Mouse (Mus musculus) thymus, postnatal 25 days (tissue): ENCODE measurements at regions not wholly inside any gene's neighbourhood (a gene's known extent, or its start where the extent isn't known, plus 50 kb on each side); places are given as distances from the start of the nearest gene placed in this dataset.
A peak's percentile ranks its signal among the peaks of the same experiment; 100 is the strongest.

Experiments used
- DNase-seq: peaks from one replicate; pipeline ENCODE4 v3.0.0; 2022

DNA sequence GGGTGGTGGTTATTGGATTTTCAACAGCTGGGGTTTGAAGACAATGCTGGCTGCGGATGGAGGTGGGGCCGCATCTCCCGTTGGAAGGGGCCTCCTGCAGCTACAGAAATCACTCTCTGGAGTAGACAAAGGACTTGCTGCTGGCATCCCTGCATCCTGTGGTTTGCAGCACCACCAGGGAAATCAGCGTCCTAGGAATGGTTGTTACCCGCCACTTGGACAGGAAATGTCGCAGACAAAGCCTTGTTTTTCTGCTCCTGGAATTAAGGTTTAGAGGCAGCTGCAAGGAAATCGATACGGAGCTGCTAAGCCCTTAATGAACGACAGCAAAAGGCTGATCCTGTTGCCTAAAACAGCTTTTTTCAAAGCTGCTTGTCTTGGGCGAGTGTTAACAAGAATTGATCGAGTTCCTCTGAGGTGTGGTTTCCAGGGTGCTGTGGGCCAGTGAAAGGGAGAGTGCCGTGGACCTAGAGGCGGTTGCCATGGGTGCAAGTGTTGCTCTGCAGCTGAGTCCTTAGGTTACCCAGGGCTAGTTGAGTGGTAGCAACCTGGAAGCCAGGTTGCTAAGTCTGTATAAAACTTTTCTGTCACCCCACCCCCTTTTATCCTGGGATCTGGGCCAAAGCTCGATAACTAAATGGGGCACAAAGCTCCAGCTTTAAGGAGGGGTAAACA lies 230.6 kb upstream of the Chd6 start:
- no peak for DNase-seq

DNA sequence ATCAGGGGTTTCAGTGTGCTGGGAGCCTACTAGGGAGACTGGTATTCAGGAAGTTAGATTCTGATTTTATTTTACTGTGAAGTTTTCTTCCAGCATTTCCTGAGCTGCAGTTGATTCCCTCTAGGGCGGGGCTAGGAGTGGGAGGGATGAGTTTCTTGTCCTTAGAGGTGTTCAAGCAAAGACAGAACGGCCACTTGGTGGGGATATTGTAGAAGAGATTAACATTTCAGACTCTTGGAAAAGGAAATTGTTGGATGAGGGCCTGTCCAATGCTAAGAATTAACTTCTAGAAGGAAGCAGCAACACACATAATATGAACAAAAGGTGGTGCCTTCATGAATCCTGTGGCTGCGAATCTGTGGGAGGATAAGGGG lies 230.1 kb upstream of the Chd6 start:
- DNase-seq = no peak

DNA sequence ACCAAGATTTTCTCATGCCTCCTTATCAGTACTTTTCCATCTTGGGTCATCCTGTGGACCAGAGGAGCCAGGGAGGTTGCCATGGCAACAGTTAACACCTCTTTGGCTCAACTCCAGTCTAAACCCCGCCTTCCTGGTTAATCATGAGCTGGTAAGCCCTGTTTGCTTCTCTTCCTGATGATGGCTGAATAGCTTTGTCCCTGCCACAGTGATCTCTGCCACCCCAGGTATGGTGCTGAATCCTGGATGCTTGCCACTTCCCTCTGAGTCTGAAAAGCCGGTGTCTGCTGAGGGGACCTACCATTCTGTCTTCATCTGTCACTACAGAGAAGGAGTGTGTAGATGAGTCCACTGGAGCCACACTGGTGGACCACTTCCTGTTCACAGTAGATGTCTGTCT lies 223.8 kb upstream of the Chd6 start:
- DNase-seq = no peak

DNA sequence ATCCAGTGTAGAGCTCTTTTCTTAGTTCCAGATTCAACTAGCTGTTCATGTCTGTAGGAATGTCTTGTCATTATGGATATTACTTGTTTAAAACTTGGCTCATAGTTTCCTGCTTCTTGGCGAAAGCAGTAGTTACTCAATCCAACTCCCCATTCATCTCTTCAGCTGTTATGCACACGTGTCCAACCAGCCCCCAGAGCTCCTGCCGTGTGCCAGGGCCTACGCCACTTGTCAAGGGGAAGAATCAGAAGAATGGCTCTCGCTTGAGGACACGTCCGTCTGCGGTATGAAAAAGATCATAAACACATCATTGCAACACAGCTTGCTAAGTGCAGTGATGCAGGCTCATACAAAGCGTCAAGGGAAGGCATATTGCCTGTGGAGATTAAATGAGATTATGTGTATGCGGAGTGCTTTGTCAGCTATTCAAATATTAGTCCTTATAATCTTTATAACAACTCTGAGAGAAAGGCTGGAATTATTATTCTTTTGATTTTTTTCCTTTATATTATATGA lies 223.0 kb upstream of the Chd6 start:
- no peak for DNase-seq

DNA sequence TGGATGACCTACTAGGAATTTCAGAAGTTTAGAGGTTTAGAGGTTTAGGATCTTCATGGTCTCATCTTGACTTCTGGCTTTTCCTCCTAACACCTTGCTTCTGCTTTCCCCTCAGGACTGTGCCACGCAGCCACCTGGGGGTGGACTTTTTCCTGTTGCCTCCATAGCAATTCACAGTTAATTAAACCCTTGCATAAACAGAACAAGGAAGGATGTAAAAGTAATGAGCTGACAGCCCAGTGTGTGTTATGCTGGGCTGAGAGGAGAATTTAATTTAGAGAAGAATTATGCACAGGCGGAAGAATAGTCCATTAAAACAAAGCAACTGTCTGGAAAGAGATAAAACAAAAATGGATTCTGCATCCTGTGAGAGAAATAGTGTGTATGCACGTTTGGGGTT lies 193.9 kb upstream of the Chd6 start:
- DNase-seq = no peak

DNA sequence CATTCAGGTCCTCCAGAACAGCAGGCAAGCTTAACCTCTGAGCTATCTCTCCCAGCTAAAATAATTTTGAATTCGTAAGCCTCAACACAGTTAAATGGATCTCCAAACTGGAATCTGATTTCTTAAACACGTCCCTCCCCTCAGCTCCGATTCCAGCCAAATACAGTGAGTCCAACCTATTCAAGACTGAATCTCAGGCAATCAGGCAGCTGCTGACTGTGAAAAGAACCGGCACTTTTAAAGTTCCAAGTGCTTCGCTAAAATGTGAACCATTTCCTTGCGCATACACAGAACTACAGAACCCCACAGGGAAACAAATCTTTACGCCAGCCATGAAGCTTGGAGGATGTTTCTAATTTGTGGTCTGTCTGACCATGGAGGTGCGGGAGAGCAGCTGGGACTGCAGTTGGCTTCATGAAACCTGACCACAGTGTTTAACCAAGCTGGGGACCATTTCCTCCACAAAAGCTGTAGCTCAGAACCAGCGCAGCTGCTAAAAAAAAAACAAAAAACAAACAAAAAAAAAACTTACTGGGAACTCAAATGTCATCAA lies 160.1 kb upstream of the Chd6 start:
- DNase-seq = no peak

DNA sequence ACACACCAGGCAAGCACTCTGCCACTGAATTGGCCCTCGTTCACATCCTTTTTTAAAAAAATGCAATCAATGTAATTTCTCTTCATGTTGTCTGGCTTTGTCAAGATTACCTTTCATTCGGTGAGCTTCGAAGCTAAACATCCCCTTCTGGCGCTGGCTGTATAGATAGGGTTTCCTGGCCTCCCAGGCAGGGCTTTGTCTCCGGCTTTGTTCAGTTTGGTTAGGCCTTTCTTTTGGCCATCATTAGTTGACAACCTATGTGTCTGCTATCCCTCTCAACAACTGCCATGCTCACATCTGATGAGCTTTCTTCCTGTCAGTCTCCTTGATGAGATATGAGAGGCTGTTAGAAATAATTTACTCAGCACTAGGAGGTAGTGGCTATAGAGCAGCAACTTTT lies 157.6 kb upstream of the Chd6 start:
- DNase-seq = no peak

DNA sequence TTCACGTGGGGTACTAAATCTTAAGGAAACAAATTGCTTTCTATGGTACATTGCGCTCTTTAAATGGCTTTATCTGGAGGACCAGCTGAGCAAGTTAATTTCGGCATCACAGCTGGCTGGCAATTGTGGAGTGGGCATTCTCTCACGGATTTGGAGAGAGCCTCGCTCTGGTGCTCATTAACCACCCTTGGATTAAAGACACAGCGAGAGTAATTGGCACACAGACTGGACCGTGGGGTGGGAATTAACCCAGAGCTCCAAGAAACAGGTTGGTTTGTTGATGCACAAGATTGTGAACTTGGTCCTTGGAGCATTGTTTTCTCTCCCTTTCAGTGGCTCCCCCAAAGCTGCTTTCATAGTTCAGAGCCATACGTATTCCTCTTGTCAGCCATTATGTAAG lies 156.3 kb upstream of the Chd6 start:
- no peak for DNase-seq

DNA sequence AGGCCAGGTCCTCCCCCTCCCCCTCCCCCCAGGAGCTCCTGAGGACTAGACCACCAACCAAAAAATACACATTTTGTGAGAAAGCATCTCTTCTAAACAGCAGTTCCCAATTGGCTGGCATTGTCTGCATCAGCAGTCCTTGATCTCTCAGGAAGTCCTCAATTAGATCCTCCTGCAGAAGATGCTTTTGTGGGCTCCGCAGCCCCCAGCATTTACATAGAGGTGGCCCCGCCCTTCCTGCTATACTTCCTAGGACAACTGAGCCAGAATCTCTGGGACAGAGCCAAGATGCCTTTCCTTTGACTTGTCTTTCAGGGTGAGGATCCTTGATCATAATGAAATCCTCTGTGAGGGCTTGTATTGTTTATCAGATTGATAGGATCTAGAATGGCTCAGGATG lies 143.9 kb upstream of the Chd6 start:
- no peak for DNase-seq

DNA sequence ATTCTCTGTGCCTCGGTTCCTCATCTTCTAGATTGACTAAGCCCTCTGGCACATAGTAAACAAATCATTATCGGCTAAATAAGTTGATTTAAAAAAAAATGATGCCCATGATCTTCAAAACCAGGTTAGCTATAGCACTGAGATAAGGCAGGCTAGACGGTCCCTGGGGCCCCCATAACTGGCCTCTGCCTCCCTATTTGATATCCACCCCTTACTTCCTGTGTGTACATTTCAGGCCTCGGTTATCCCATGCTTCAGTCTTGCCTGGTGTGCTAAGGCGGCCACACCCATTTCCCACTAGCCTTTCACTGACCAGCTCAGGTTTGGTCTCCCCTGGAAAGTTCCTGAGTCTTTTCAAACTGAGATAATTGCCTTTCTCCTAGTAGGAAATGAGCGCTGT lies 132.8 kb upstream of the Chd6 start:
- no peak for DNase-seq

DNA sequence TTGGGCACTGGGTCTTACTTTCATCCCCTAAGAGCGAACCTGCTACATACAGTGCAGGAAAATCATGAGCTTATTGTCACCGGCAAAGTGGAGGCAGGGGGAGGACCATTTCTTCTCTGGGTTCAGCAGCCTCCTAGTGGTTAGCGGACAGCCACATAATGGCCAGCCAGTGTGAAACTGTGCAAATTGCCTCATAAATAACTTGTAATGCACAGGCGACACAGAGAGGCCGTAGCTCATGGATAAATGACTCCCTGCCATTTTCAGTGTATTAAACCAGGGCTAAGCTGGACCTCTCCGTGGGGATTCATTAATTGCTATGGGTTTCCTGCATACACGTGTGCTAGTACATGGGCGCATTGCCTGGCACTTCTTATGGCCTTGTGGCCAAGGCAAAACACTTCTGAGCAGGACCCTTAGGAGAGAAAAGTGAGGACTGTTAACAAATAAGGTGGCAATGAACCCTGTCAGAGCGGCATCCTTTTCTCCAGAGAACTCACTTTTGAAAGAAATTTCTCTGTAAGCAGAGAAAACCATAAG lies 128.5 kb upstream of the Chd6 start:
- DNase-seq = no peak

DNA sequence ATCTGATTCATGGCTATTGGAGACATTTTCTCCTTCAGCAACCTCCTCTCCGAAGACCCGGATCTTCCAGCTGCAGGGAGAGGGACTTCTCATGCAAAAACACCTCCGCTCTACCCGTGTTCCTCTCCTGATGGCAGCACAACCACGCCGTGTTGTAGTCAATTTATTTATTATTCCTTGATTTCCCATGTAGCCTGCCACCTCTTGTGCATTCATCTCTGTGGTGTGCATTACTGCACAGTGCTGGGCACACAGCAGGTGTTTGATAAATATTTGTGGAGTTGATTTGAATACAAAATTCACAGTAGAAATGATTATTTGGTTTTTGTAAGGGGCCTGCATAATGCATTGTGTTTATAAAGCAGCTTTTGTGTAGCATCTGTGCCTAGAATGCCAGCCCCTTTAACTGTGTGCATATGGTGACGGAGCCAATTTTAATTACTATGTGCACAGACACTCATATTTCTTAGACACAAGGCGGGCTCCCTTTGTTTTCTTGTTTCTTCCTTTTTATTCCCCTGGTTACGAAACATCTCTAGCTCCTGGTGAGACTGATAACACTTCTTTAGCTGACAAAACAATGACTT lies 124.4 kb upstream of the Chd6 start:
- DNase-seq = no peak

DNA sequence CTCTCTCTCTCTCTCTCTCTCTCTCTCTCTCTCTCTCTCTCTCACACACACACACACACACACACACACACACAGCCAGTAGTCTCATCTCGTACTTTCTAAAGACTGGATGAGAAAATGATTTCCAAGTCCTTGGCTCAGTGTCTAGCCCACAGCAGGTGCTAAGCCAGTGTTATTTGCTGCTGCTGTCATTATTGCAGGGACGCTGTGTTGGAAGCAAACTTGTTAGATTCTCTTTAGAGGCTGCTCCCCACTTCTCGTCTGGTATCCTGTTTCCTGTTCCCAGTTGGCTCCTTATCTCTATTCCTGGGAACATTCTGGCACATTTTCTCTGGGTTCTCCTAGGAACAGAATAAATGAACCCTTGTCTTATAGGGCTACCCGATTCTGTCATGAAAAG lies 122.5 kb upstream of the Chd6 start:
- DNase-seq = no peak

DNA sequence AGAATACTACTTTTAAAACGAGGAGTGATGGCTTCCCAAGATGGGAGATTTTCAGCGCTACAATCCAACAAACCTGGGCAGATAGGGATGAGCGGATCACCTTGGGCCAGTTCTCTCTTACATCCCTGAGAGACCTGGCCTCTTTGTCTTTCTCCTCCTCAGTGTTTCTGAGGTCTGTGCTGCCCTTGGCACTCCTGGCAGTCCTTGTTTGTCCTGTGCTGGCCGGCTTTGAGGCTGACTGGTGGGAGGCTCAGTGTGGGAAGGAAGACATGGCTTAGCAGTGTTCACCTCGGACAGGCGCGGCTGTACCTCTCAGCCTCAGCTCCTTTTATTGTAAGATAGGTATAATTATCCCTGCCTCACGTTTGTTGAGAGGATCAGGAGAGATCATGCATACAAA lies 106.9 kb upstream of the Chd6 start:
- no peak for DNase-seq

DNA sequence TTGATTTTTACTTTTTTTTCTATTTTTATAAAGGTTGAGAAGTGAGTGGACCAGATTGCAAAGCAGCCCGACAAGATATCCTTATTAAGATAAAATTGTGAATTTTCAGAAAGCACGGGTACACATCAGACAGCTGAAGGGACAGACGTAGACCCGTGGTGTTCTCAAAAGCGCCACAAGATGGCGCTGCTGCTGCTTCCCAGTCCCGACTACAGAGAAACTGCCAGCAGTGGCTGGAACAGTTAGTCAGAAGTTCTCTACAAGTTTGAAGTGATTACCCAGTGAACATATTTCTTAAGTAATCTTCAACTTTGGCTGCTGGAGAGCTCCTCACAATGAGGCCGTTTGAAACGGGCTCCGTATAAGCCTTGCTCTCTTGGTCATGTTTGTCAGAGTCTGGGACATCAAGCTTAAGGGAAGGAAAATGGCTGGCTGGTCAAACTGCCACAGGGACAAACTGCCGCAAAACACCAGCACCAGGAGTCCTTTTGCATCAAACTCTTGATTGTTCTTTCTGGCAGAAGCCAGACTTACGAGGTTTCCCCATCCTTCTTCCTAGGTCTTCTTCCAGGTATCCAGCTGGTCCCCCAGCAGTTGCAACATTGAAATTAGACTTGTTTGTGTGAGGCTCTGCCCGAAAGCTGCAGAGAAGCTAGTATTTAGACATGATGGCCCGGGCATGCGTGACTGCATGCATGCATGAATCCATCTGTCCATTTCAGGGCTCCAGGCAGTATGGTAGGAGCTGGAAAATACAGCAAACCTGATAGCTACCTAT lies 106.0 kb upstream of the Chd6 start:
- DNase-seq = peak; percentile 35

DNA sequence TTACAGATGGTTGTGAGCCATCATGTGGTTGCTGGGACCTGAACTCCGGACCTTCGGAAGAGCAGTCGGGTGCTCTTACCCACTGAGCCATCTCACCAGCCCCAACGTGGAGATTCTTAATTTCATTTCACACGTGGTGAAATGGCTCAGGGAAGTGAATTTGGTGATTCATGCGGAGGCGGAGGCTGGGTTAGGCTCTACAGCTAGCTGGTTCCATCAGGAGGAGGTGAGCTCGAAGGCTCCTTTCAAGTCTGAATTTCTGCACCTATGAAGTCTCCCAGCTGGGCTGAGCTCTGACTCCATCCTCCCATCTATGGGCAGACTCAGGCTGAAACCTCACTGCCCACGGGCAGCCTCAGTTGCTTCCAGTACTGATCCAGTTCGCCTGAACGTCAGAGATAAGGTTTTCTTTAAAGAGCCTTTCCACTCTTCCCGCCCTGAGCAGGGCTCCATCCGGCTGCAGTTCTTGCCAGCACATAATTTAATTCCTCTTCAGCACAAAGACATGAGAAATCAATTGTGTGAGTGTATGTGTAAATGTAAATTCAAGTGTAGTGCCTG lies 103.5 kb upstream of the Chd6 start:
- no peak for DNase-seq

DNA sequence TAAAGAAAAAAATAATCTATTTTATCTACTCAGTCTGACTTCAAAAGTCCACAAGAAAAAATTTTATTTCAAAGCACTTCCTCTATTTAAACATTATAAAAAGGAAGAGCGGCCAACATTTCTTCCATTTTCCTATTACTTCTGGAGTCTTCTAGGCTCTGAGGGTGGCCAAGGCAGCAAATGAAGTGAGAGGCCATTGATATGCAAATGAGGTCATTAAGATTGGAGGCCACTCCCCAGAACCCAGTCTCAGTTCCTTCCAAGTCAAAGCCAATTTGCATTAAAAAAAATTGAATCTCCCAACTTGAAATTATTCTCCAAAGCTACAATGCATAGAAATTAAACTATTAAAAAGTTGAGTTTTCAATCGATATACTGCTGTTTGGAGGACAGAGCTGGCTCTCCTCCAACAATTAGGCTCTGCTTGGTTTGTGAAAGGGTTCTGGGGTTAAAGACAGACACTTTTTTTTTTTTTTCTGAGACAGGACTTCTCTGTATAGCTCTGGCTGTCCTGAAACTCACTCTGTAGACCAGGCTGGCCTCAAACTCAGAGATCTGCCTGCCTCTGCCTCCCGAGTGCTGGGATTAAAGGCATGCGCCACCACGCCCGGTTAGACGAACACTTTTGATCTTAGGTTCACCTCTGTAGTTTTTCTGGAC lies 88.0 kb upstream of the Chd6 start:
- DNase-seq = no peak

DNA sequence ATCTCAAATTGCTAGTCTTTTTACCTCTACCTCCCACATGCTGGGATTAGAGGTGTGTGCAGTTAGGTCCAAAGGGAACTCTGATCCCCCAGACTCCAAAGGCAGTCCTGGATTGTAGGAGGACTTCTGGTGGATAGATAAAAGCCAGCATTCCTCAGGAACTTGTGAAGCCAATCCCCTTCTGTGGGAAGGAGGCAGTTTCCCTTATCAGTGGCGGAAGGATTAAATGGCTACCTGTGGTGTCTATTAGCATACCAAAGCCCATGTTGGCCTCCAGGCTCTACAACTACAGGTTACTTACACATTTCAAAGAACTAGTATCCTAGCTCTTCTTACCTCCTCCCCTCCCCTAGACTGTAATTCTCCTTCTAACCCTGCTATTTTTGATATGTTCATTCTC lies 78.6 kb upstream of the Chd6 start:
- no peak for DNase-seq

DNA sequence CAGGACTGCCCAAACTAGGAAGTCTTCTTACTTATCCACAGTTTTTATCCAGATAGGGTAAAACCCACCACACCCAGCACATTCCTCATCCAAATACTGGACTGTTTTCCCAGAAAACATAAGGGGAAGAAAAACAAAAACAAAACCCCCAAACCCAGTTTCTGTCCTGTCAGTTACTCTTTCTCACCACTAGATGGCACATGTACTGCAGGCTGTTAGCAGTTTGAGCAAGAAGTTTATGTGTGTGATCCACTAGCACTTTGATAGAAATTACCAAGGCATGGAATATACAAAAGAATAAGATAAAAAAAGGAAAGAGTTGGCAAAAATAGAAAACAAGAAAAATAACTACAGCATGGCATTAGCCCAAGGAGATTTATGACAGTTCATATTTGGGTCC lies 76.2 kb upstream of the Chd6 start:
- no peak for DNase-seq

DNA sequence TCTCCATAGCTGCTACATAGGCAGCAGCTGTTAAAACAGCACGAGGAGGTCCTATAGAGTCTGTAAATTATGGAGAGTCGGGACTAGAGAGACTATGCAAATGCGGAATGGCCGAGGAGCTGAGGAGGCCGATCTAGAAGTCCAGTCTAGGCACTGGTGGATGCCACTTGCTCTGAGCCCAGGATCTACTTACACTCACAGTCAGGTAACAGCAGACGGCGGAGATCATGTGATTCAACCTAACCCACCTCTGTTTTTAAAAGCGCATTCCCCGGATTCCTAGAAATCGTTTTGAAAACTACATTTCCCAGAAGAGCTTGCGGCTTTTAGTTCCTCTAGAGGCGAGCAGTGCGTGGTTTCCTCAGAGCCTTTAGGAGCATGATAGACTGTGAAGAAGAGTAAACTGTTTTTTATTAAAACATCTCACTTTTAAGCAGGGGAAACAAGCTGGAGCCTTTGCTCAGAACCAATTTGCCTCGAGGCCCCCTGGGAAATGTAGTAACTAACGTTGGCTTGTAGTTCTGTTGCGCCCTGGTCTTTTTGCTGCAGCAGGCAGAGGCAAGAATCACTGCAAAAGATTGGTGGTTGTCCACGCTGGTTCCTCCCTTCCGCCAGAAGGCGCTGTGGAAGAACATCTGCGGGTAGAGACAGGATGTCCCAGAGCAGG lies 68.6 kb upstream of the Chd6 start:
- peak; percentile 38 for DNase-seq

DNA sequence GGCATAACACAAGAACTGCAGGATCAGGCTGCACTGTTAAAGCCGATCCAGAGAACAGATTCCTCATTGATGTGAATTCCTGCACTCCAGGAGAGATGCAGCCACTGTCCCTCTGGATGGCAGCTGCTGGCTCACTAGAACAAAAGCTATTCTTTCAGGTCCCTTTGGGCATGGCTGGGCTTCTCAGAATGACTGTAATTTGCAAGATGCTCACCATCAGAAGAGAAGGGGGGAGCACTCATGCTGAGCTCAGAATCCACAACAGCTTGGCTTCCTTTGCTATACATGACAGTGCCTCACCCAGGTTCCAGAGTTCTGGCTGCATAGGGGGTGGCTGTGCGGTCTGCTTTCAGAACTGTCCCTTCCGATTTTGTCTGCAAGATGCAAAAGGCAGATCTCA lies 57.8 kb upstream of the Chd6 start:
- no peak for DNase-seq

DNA sequence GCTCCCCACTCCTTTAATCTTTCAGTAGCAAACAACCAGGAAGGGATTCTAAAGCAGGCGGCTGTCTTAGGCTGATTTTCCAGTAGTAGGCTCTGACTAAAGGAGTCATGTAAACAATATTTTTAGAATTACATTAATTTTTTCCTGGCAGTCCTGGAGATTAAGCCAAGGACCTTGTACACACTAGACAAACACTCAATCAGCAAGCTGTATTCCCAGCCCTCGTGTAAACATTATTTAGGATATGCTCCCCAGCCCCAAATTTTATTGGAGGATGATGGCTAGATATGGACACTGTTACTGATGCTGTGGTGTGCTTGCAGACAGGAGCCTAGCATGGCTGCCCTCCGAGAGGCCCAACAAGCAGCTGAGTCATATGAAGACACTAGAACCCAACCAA lies 56.6 kb upstream of the Chd6 start:
- no peak for DNase-seq
